Mouse (Mus musculus): ENCODE measurements around the gene Ripor2. TPM values are rescaled to one million over a fixed set of nuclear protein-coding genes. Genes with fewer than 3 reads are reported as not detected.
"Not testable (repeated sequence)": the region's sequence is repeated elsewhere in the genome, so short reads cannot be mapped to it uniquely, and the experiment has no call there.

Gene Ripor2
- polyA plus RNA-seq, 1 experiment: 6.0 TPM

- H3K4me1 ChIP-seq (ENCODE audit: control insufficient read depth, insufficient read depth, low read length): no peaks in the 10 kb centered on the region
- TF ChIP-seq CTCF (IDR thresholded peaks at IDR 0.05; ENCODE audit: borderline replicate concordance, insufficient read depth, low read length) (no peak), POLR2A (IDR thresholded peaks at IDR 0.05; ENCODE audit: low read depth, low read length) (peak; percentile 80)
- H3K4me3 ChIP-seq (ENCODE audit: insufficient read depth, low read length): peak overlapping the region; percentile 72
- no peak overlapping the region for H3K27ac ChIP-seq (ENCODE audit: insufficient read depth, low read length)
Observed at GRCm38 (mm10) chr13:24761083-24761402, 179.1 kb downstream of the Ripor2 start.

DNA sequence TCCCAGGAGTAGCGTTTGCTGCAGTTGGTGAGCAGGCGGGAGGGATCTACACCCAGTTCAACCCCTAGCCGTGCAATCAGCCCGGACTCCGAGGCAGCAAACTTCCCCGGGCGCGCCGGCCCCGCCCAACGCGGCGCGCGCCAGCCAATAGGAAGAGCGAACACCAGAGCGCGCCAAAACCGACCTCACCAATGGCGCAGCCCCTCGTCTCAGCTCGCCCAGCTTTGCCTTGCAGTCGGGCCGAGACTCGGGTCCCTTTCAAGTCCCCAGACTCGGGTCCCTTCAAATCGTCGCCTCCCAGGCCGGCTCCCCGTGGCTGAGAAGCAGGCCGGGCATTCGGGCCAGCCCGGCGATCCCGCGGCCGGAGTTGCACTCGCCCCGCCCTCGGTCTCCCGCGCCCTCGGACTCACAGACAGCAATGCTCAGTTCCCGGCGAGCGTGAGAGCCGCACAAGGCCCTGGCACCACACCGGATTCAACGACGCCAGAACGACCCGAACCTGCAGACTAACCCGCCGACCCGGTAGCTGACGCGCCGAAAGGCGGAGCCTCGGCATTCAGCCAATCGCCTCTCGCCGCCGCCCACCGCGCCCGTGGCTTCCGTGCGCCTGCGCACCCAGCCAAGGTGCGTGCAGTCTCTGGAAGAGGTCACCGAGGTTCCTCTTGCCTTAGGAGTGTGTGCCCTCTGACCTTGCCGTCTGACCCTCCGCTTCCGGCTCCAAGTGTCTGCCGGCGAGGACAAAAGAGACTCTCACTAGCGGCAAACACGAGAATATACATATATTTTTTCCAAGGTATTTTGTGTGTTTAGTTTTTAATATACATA lies 179.6 kb downstream of the Ripor2 start, which contains the start of gene Gmnn:
Gene Gmnn, minus strand, starts transcription at position 521 of the 825 bp plus-strand sequence.
- Histone ChIP-seq H3K27ac (ENCODE audit: insufficient read depth, low read length) (peak within 1 kb of the TSS; percentile 48), H3K4me3 (ENCODE audit: insufficient read depth, low read length) (peak within 1 kb of the TSS; percentile 72), H3K4me1 (ENCODE audit: control insufficient read depth, insufficient read depth, low read length) (no peaks in the 10 kb centered on the region)
- peak; percentile 91 for TF ChIP-seq POLR2A (IDR thresholded peaks at IDR 0.05; ENCODE audit: low read depth, low read length)
- no peak for TF ChIP-seq CTCF (IDR thresholded peaks at IDR 0.05; ENCODE audit: borderline replicate concordance, insufficient read depth, low read length)

DNA sequence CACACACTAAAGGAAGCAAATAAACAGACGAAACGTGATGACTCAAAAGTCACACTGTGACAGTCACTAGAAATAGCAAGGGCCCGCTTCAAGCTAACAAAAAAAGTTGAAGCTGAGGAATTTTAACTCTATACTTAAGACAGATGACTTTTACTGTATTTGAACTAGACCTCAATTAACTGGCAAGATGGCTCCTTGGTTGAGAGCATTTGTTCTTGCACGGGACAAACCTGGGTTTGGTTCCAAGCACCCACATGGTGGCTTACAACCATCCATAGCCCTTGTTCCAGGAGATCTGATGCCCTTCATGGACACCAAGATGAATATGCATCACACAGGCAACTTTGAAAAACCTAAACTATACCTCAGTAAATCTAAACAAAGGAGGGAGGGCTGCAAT lies 180.3 kb downstream of the Ripor2 start:
- Histone ChIP-seq H3K27ac (ENCODE audit: insufficient read depth, low read length) (no peak overlapping the region), H3K4me3 (ENCODE audit: insufficient read depth, low read length) (peak overlapping the region; percentile 72), H3K4me1 (ENCODE audit: control insufficient read depth, insufficient read depth, low read length) (no peaks in the 10 kb centered on the region)
- no peak for TF ChIP-seq CTCF (IDR thresholded peaks at IDR 0.05; ENCODE audit: borderline replicate concordance, insufficient read depth, low read length)
- no peak for TF ChIP-seq POLR2A (IDR thresholded peaks at IDR 0.05; ENCODE audit: low read depth, low read length)

GRCm38 (mm10) chr13:24767809-24768208 lies 185.8 kb downstream of the Ripor2 start:
- not testable (repeated sequence) for H3K4me1 ChIP-seq (ENCODE audit: control insufficient read depth, insufficient read depth, low read length); H3K27ac ChIP-seq (ENCODE audit: insufficient read depth, low read length); H3K4me3 ChIP-seq (ENCODE audit: insufficient read depth, low read length)

- H3K4me1 ChIP-seq (ENCODE audit: control insufficient read depth, insufficient read depth, low read length); H3K4me3 ChIP-seq (ENCODE audit: insufficient read depth, low read length); H3K27ac ChIP-seq (ENCODE audit: insufficient read depth, low read length): not testable (repeated sequence)
Observed at GRCm38 (mm10) chr13:24771482-24771881, 189.5 kb downstream of the Ripor2 start.

DNA sequence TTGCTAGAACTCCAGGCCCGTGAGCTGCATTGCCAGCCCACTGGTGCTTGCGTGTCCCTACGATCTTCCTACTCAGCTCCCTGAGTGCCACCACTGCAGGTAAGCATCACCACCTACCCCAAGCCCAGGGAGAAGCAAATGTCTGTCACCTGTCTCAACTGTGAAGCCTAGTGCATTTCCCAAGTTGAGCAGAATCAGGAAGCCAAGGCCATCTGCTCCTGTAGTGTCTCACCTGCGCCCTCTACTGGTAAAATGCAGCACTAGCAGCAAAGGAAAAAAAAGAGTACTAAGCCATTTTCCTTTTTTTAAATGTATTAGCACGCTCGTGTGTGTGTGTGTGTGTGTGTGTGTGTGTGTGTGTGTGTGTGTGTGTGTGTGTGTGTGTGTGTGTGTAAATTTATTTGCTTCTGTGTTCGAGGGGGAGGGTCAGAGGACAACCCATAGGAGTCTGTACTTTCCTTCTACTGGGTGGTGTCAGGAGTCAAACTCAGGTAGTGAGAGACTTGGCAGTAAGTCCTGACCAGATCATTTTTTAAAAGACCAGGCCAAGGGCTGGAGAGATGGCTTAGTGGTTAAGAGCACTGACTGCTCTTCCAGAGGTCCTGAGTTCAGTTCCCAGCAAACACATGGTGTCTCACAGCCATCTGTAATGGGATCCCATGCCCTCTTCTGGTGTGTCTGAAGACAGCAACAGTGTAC lies 194.3 kb downstream of the Ripor2 start:
- TF ChIP-seq POLR2A (IDR thresholded peaks at IDR 0.05; ENCODE audit: low read depth, low read length) (no peak), CTCF (IDR thresholded peaks at IDR 0.05; ENCODE audit: borderline replicate concordance, insufficient read depth, low read length) (peak; percentile 60; the same call in 1 of the 2 replicates)
- no peak overlapping the region for H3K4me3 ChIP-seq (ENCODE audit: insufficient read depth, low read length)
- H3K4me1 ChIP-seq (ENCODE audit: control insufficient read depth, insufficient read depth, low read length): no peaks in the 10 kb centered on the region
- no peak overlapping the region for H3K27ac ChIP-seq (ENCODE audit: insufficient read depth, low read length)

DNA sequence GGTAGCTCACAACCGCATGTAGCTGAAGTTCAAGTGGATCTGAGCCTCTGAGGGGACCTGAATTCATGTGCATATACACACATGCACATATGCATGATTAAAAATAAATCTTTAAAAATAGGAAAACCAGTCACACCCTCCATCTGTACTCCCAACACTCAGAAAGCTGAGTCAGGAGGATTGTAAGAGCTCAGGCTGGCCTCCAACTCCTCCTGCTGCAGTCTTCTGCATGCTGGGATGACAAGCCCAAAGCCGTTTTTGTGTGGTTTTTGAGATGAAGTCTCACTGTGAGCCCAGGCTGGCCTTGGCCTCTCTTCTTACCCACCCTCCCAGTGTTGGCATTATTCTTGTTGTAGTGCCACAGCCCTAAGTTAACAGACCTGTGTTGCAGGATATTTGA lies 196.0 kb downstream of the Ripor2 start:
- Histone ChIP-seq H3K4me3 (ENCODE audit: insufficient read depth, low read length) (no peak overlapping the region), H3K27ac (ENCODE audit: insufficient read depth, low read length) (no peak overlapping the region), H3K4me1 (ENCODE audit: control insufficient read depth, insufficient read depth, low read length) (peaks cover 5% of the 10 kb centered on the region)
- TF ChIP-seq POLR2A (IDR thresholded peaks at IDR 0.05; ENCODE audit: low read depth, low read length) (no peak), CTCF (IDR thresholded peaks at IDR 0.05; ENCODE audit: borderline replicate concordance, insufficient read depth, low read length) (no peak)

DNA sequence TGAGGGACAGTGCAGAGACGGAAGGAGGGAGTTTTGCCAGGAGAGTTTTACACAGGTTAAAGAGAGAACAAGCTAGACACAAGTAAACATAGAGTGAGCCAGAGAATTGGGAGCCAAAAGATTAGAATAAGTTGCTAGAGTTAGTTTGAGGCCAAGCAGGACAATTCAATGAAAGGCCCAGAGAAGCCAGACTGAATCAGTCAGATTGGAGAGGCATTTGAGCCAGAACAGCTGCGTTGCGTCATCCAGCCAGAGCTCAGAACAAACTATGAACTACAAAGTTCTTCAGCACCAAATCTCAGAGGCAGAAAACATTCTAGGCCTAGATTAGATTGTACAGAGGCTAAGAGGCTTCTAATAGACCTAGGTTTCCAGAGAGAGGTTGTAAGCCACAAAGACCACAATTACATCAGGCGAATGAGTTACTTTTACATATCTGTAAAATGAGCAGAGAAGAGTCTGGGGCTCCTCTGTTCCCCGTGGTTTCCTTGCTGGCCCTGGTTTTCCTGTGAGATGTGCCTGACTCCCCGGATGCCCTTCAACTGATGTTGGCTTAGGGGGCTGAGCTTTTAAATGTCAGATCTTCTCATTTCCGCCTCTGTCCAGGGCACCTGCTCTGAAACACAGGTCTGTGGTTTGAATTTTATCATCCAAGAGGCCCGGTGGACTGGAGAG lies 196.9 kb downstream of the Ripor2 start:
- Histone ChIP-seq H3K4me3 (ENCODE audit: insufficient read depth, low read length) (no peak overlapping the region), H3K4me1 (ENCODE audit: control insufficient read depth, insufficient read depth, low read length) (peaks cover 5% of the 10 kb centered on the region), H3K27ac (ENCODE audit: insufficient read depth, low read length) (no peak overlapping the region)
- TF ChIP-seq CTCF (IDR thresholded peaks at IDR 0.05; ENCODE audit: borderline replicate concordance, insufficient read depth, low read length) (no peak), POLR2A (IDR thresholded peaks at IDR 0.05; ENCODE audit: low read depth, low read length) (no peak)

DNA sequence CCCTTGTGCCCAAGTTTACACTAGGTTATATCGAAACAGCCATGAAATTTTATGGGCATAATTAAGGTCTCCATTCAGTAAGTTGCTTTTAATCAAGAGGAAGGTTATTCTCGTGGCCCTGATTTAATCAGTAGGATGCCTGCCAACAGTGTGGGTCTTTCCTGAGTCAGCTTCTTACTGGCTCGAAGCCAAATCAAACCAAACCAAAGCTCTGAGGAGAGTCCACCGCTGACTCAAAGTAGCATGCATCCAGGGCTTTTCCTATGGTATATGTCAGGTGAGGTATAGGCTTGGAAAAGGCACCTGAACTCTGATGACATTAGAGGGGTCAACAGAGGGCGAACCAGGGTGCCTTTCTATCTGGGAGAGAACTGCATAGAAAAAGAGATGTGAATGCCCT lies 199.9 kb downstream of the Ripor2 start:
- Histone ChIP-seq H3K27ac (ENCODE audit: insufficient read depth, low read length) (no peak overlapping the region), H3K4me3 (ENCODE audit: insufficient read depth, low read length) (no peak overlapping the region), H3K4me1 (ENCODE audit: control insufficient read depth, insufficient read depth, low read length) (peaks cover 5% of the 10 kb centered on the region)
- TF ChIP-seq CTCF (IDR thresholded peaks at IDR 0.05; ENCODE audit: borderline replicate concordance, insufficient read depth, low read length): no peak
- TF ChIP-seq POLR2A (IDR thresholded peaks at IDR 0.05; ENCODE audit: low read depth, low read length): no peak

Other genes with a start within 250 kb of the Ripor2 start
- not detected in 2 replicates for gene Armh2, start 159.0 kb downstream of the Ripor2 start, polyA plus RNA-seq (2011; ENCODE audit: insufficient read length, low read depth, missing spikeins)
- 20.9 and 33.8 TPM in 2 replicates for gene Gmnn, start 179.7 kb downstream of the Ripor2 start, polyA plus RNA-seq (2011; ENCODE audit: insufficient read length, low read depth, missing spikeins)
- 125 and 165 TPM in 2 replicates for gene BC005537, start 219.5 kb downstream of the Ripor2 start, polyA plus RNA-seq (2011; ENCODE audit: insufficient read length, low read depth, missing spikeins)
- 49.0 and 54.7 TPM in 2 replicates for gene Acot13, start 249.4 kb downstream of the Ripor2 start, polyA plus RNA-seq (2011; ENCODE audit: insufficient read length, low read depth, missing spikeins)
- gene Tdp2, start 249.5 kb downstream of the Ripor2 start, polyA plus RNA-seq (2011; ENCODE audit: insufficient read length, low read depth, missing spikeins): 36.3 and 41.3 TPM in 2 replicates

Measured in embryonic fibroblast, embryonic 13.5 days (primary cell).